Comparison of ENCODE assay signal across 30 mouse cellular contexts in genomic region chr9:69814432-69814831, GRCm38 (mm10). TPM values are rescaled to one million over a fixed set of nuclear protein-coding genes. Genes with fewer than 3 reads are reported as not detected.
DNase-seq lines count a peak whose midpoint lies in the region; ATAC-seq and TF ChIP-seq lines count a peak whose summit lies in the region.
"Had no signal": no experiment of that assay in that cellular context is flagged by ENCODE, and none has a peak within 500 bp of the region (broad histone marks: within the 10 kb centered on the region; RNA-seq: fewer than 3 reads in every experiment).

No protein-coding gene starts in this region.

- peak; percentile 0 for DNase-seq in lung, postnatal 14 days
- DNase-seq in lung, postnatal 10 days = no peak
- no peak for DNase-seq in Patski (ENCODE audit: low read depth, low spot score)
- DNase-seq in stomach, postnatal 0 days (ENCODE audit: low spot score) = no peak
- DNase-seq in cerebellum, postnatal 25 days = no peak
- DNase-seq: adrenal gland, adult 2 months; adrenal gland, postnatal 14 days; cerebellum, adult 11 months; cerebellum, adult 2 months; cerebellum, adult 9-11 months; cerebellum, postnatal 36 days; embryo, embryonic 11 days; gastrocnemius, postnatal 25 days had no signal

- no peak overlapping the region for H3K9ac ChIP-seq in intestine, postnatal 0 days (ENCODE audit: low read depth, low read length)
- no peak overlapping the region for H3K9ac ChIP-seq in intestine, embryonic 15.5 days
- no peak overlapping the region for H3K9ac ChIP-seq in stomach, postnatal 0 days (ENCODE audit: low read length)
- H3K9ac ChIP-seq: embryonic facial prominence, embryonic 13.5 days; forebrain, embryonic 12.5 days; forebrain, embryonic 15.5 days; hindbrain, embryonic 13.5 days had no signal

- no peak overlapping the region for H3K4me2 ChIP-seq in intestine, postnatal 0 days (replicated peaks; ENCODE audit: low read depth)
- no peak overlapping the region for H3K4me2 ChIP-seq in intestine, embryonic 15.5 days (replicated peaks)
- H3K4me2 ChIP-seq in stomach, postnatal 0 days (replicated peaks; ENCODE audit: low read depth) = no peak overlapping the region
- H3K4me2 ChIP-seq: embryonic facial prominence, embryonic 13.5 days; forebrain, embryonic 12.5 days; forebrain, embryonic 15.5 days; heart, embryonic 11.5 days; hindbrain, embryonic 13.5 days had no signal

- no peaks in the 10 kb centered on the region for H3K9me3 ChIP-seq in intestine, postnatal 0 days (ENCODE audit: control insufficient read depth)
- H3K9me3 ChIP-seq in intestine, embryonic 15.5 days = no peaks in the 10 kb centered on the region
- H3K9me3 ChIP-seq in stomach, postnatal 0 days (ENCODE audit: control insufficient read depth, low read length) = no peaks in the 10 kb centered on the region
- H3K9me3 ChIP-seq: embryonic facial prominence, embryonic 10.5 days; embryonic facial prominence, embryonic 13.5 days; forebrain, embryonic 12.5 days; forebrain, embryonic 15.5 days; hindbrain, embryonic 13.5 days had no signal

- TF ChIP-seq CTCF in intestine, postnatal 0 days (IDR thresholded peaks at IDR 0.05; ENCODE audit: low read depth) = peak; percentile 25; the same call in 1 of the 2 replicates
- TF ChIP-seq CTCF in Patski (IDR thresholded peaks at IDR 0.05) = peak; percentile 17
- TF ChIP-seq CTCF in stomach, postnatal 0 days (IDR thresholded peaks at IDR 0.05; ENCODE audit: low read depth) = peak; percentile 23; the same call in 1 of the 2 replicates

- H3K36me3 ChIP-seq in intestine, postnatal 0 days (ENCODE audit: control insufficient read depth, insufficient read depth) = no peaks in the 10 kb centered on the region
- no peaks in the 10 kb centered on the region for H3K36me3 ChIP-seq in intestine, embryonic 15.5 days
- no peaks in the 10 kb centered on the region for H3K36me3 ChIP-seq in stomach, postnatal 0 days (ENCODE audit: control insufficient read depth, insufficient read depth, low read length)
- H3K36me3 ChIP-seq: embryonic facial prominence, embryonic 10.5 days; embryonic facial prominence, embryonic 13.5 days; forebrain, embryonic 12.5 days; forebrain, embryonic 15.5 days; hindbrain, embryonic 13.5 days had no signal

- H3K4me3 ChIP-seq in intestine, postnatal 0 days (ENCODE audit: low read depth, low read length) = no peak overlapping the region
- no peak overlapping the region for H3K4me3 ChIP-seq in intestine, embryonic 15.5 days (replicated peaks)
- H3K4me3 ChIP-seq in stomach, postnatal 0 days (ENCODE audit: low read depth, low read length) = no peak overlapping the region
- H3K4me3 ChIP-seq: embryonic facial prominence, embryonic 10.5 days; embryonic facial prominence, embryonic 13.5 days; erythroblast, embryonic 14.5 days; forebrain, embryonic 12.5 days; forebrain, embryonic 15.5 days; hindbrain, embryonic 13.5 days had no signal

- in situ Hi-C loops in Patski (cut with MboI; ENCODE audit: low pct_unique_long_range_greater_than_20kb) = no loop called here

- H3K27ac ChIP-seq in intestine, postnatal 0 days (ENCODE audit: low read depth, low read length) = no peak overlapping the region
- H3K27ac ChIP-seq in intestine, embryonic 15.5 days = no peak overlapping the region
- H3K27ac ChIP-seq in stomach, postnatal 0 days (replicated peaks) = no peak overlapping the region
- H3K27ac ChIP-seq: embryonic facial prominence, embryonic 10.5 days; embryonic facial prominence, embryonic 13.5 days; forebrain, embryonic 12.5 days; forebrain, embryonic 15.5 days; hindbrain, embryonic 13.5 days had no signal

- CTCF ChIA-PET in Patski (lab: Charles Lee) = no interaction called here

- no peaks in the 10 kb centered on the region for H3K4me1 ChIP-seq in intestine, postnatal 0 days (replicated peaks; ENCODE audit: control insufficient read depth, insufficient read depth, low read length)
- H3K4me1 ChIP-seq in intestine, embryonic 15.5 days (replicated peaks) = no peaks in the 10 kb centered on the region
- no peaks in the 10 kb centered on the region for H3K4me1 ChIP-seq in stomach, postnatal 0 days (replicated peaks; ENCODE audit: control insufficient read depth, insufficient read depth)
- H3K4me1 ChIP-seq: forebrain, embryonic 12.5 days; forebrain, embryonic 15.5 days; hindbrain, embryonic 13.5 days had no signal

- no peak for TF ChIP-seq EP300 in stomach, postnatal 0 days (optimal IDR thresholded peaks at IDR 0.05)

- no peak for ATAC-seq in intestine, postnatal 0 days
- ATAC-seq in intestine, embryonic 15.5 days = no peak
- ATAC-seq in Patski = no peak
- ATAC-seq in stomach, postnatal 0 days (ENCODE audit: low FRiP score, low TSS enrichment) = no peak
- ATAC-seq: CD4-positive, CD25-positive, alpha-beta regulatory T cell, adult 4 months; forebrain, embryonic 15.5 days; hindbrain, embryonic 16.5 days; inflammation-experienced regulatory T-cells, adult 6 months had no signal

- POLR2A ChIA-PET in Patski (lab: Charles Lee) = no interaction called here

- no peaks in the 10 kb centered on the region for H3K27me3 ChIP-seq in intestine, postnatal 0 days (replicated peaks; ENCODE audit: control insufficient read depth, insufficient read depth, low read length)
- H3K27me3 ChIP-seq in intestine, embryonic 15.5 days (replicated peaks) = no peaks in the 10 kb centered on the region
- no peaks in the 10 kb centered on the region for H3K27me3 ChIP-seq in Patski
- H3K27me3 ChIP-seq in stomach, postnatal 0 days (ENCODE audit: control insufficient read depth, insufficient read depth, low read length) = no peaks in the 10 kb centered on the region
- H3K27me3 ChIP-seq: embryonic facial prominence, embryonic 13.5 days; hindbrain, embryonic 13.5 days had no signal

- WGBS in intestine, postnatal 0 days = 42% methylated on average over 3 of the region's 3 CpGs
- 46% methylated on average over 3 of the region's 3 CpGs for WGBS in intestine, embryonic 15.5 days
- 35% methylated on average over 3 of the region's 3 CpGs for WGBS in stomach, postnatal 0 days

RNA-seq across cellular contexts. Expression of gene Foxb1, which starts 53.7 kb away (rescaled TPM):
- not detected in 2 replicates for polyA plus RNA-seq in intestine, postnatal 0 days (2015; fragmentation: Nextera tagmentation; extraction: Ambion mirVana)
- polyA plus RNA-seq in intestine, embryonic 15.5 days (2015; fragmentation: Nextera tagmentation; extraction: Ambion mirVana) = not detected in 2 replicates
- not detected for polyA plus RNA-seq in Patski (2021)
- 0.04 TPM in 1 of 2 replicates, not detected in the other for polyA plus RNA-seq in stomach, postnatal 0 days (2015; fragmentation: Nextera tagmentation; extraction: Ambion mirVana)
- polyA plus RNA-seq: adrenal gland, adult 2 months; C2C12; CD4-positive, CD25-positive, alpha-beta regulatory T cell, adult 4 months; cortical plate, adult 2 months; erythroblast, embryonic 14.5 days; gonadal fat pad, adult 2 months; heart, embryonic 11.5 days; heart, embryonic 14.5 days; heart, postnatal 0 days; inflammation-experienced regulatory T-cells, adult 6 months had no signal
